Mouse (Mus musculus) liver, adult 2 months (tissue): ENCODE measurements around the gene Chst3.

Source experiments
- CTCF ChIP-seq: fragments of 200-500 bp; IDR thresholded peaks from 2 replicates; pipeline ENCODE4 v1.5.1; 2011; ENCODE audit warnings: low read depth, low read length, control low read depth
- POLR2A ChIP-seq: fragments of 200-500 bp; IDR thresholded peaks from 2 replicates; pipeline ENCODE4 v1.6.1; 2011; ENCODE audit warnings: low read length, control low read depth; ENCODE audit not compliant: insufficient read depth; ENCODE audit errors: extremely low read depth

- no peak for TF ChIP-seq CTCF
- TF ChIP-seq POLR2A: no peak
Observed at GRCm38 (mm10) chr10:60212589-60213379, 6.3 kb downstream of the Chst3 start.
